Mouse (Mus musculus): ENCODE results near the gene Rapgef5.

- TF ChIP-seq POLR2A (IDR thresholded peaks at IDR 0.05; ENCODE audit: control insufficient read depth in 1 of 2, insufficient read depth in 1 of 2, low read depth in 1 of 2, low read length in 2 of 2, poor library complexity in 1 of 2): no peak
- no peak for TF ChIP-seq MAX (IDR thresholded peaks at IDR 0.05; ENCODE audit: low read length)
- TF ChIP-seq CTCF (IDR thresholded peaks at IDR 0.05 in 2 of 3, conservative IDR thresholded peaks at IDR 0.05 in 1 of 3; ENCODE audit: control insufficient read depth in 1 of 3, insufficient read depth in 1 of 3, low read depth in 2 of 3, low read length in 3 of 3, poor library complexity in 1 of 3, severe bottlenecking in 1 of 3): no peak
- TF ChIP-seq TCF12 (IDR thresholded peaks at IDR 0.05; ENCODE audit: low read depth, low read length): no peak
- no peak for TF ChIP-seq ZC3H11A (IDR thresholded peaks at IDR 0.05; ENCODE audit: low read depth, low read length)
- TF ChIP-seq RCOR1 (IDR thresholded peaks at IDR 0.05; ENCODE audit: low read depth, low read length): no peak
- no peak for TF ChIP-seq USF1 (IDR thresholded peaks at IDR 0.05; ENCODE audit: low read depth, low read length)
- TF ChIP-seq CHD2 (IDR thresholded peaks at IDR 0.05; ENCODE audit: low read length): no peak
Measured at GRCm38 (mm10) chr12:117664644-117665043, 148.4 kb downstream of the Rapgef5 start.

Measured in MEL (cell line).